Mouse (Mus musculus) liver (tissue): ENCODE measurements around the gene Rcc2.

Experiments
- DNase-seq: peaks from one replicate; pipeline ENCODE4 v3.0.0-alpha.2; 2020; ENCODE audit warnings: mixed read lengths

Gene Rcc2

DNA sequence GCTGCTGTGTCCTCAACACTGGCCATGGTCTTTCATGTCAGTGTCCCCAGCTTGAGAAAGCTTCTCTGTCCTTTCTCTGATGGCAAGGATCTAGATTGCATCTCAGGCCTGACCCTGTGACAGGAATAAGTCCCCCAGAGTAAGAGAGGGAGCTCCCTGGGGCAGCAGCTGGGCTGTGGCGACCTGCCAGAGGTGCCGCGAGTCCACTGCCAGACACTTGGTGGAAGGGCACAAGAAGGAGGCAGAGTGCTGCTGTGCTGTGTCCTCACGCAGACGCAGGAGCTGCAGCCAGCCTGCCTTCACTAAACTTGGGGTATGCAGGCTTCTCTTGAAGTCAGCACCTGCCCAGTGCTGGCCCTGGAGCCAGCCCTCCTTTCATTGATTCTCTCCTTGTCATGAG lies 11.0 kb downstream of the Rcc2 start:
- no peak for DNase-seq

DNA sequence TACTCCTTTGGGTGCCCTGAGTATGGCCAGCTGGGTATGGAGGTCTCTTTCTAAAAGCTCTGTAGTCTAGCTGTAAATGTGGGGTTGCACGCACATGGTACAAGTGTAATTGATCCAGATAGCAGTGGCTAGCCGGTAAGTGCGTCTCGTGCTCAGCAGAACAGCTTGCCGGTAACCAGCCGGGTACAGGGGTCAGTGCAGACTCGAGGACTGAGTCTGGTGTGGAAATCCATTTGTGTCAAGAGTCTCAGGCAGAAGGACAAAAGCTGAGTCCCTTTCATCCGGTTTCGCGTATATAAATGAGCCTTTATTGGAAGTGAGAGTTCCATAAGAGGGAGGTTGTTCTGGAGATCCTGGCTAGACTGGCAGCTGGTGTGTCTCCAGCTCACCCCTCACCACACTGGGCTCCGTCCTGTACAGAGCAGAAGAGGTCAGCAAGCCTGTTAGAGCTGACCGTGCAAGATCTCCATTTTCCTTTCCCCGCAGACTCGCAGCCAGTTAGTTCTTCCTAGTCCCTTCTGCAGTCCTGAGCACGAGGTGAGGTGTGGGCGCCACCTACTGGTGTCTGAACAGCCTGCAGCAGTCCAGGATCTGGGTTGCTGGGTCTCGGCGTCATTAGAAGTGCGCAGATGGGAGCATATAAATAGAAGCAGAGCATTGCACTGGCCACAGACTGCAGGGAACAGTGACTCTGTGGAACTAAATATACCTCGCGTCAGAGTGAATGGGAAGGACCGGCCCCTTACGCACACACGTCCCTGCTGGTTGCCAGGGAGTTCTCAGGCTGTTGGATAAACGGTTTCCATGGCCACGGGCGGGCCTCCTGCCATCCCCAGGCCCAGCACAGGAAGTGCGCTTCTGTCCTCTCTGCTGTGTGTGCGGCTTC lies 13.4 kb downstream of the Rcc2 start:
- peak; percentile 85 for DNase-seq

- no peak for DNase-seq
These were observed 14.2 kb downstream of the Rcc2 start for GRCm38 (mm10) chr4:140714586-140714985.

- DNase-seq, result no peak
These were observed 16.7 kb downstream of the Rcc2 start for GRCm38 (mm10) chr4:140716994-140717393.

GRCm38 (mm10) chr4:140718436-140718835 lies 18.1 kb downstream of the Rcc2 start:
- no peak for DNase-seq

DNA sequence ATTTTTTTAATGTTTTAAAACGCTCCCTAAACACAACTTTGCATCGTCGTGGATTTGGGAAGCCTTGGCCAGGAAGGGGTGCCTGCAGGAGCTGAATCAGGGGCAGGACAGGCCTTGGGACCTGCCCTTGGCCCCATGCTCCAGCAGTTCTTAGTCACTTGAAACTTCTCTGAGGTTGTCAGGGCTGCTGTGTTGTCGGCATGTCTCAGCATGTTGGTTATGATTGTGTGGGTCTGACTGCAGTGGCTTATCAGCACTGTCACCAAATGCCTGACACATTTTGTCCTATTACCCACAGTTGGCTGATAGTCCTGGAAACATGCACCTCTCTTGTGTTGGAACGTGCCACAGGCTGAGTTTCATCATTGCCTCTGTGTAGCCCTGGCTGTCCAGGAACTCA lies 19.8 kb downstream of the Rcc2 start:
- DNase-seq, result no peak

GRCm38 (mm10) chr4:140721968-140722490 lies 21.7 kb downstream of the Rcc2 start:
- no peak for DNase-seq

- DNase-seq, result no peak
These were observed 22.4 kb downstream of the Rcc2 start for GRCm38 (mm10) chr4:140722710-140723109.

- no peak for DNase-seq
These were observed 22.9 kb downstream of the Rcc2 start for GRCm38 (mm10) chr4:140723192-140723591.

DNA sequence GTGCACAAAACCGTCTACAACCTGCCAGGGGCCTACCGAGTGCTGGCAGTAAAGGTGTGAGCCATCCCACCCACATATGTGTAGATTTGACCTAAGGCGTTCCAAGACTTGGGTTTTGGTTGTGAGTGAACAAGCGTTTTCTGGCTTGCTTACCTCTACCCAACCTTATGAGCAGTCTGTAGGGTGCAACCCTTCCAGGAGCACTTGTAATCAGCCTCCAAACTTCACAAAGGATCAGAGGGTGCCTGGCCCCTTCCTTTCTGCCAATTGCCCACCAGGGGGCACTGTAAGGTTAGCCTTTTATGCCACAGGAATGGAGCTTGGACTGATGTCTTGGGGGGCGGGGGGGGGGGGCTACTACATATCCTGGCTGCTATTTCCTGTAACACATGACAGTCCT lies 23.5 kb downstream of the Rcc2 start:
- peak; percentile 46 for DNase-seq

DNA sequence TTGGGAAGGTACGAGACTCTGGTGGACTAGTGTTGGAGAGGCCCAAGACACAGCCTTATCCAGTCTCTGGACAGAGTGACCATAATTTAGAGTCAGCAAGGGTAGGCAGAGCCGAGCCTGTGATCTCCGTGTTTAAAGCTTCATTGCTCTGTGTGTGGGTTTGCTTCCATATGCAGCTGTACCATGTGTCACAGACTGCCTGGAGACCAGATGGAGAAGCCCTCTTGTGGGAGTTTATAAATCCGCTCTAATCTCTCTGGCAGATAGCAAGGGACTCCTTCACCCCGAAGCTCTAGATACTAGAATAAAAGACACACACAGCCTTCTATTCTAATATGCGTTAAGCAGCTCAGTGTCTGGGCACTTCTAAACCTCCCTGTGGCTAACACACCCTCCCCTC lies 24.4 kb downstream of the Rcc2 start:
- DNase-seq, result no peak

DNA sequence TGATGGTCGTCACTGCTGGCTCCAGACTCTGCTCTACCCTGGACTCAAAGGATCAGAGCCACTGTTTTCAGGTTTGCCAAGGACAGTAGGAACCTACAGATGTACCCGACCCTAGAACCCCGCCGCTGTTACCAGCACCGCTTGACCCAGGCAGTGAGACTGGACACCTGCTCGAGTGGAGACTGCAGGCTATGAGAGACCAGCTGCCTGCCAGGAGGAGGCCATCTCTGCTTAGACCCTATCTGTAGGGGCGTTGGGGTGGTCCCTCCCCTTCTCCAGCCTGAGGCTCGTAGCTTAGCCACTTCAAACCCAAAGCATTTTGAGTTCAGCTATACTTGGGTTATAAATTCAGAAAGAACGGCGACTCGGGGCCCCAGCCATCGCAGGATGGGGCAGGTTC lies 26.6 kb downstream of the Rcc2 start:
- DNase-seq, result no peak

GRCm38 (mm10) chr4:140731654-140732053 lies 31.3 kb downstream of the Rcc2 start:
- no peak for DNase-seq

DNA sequence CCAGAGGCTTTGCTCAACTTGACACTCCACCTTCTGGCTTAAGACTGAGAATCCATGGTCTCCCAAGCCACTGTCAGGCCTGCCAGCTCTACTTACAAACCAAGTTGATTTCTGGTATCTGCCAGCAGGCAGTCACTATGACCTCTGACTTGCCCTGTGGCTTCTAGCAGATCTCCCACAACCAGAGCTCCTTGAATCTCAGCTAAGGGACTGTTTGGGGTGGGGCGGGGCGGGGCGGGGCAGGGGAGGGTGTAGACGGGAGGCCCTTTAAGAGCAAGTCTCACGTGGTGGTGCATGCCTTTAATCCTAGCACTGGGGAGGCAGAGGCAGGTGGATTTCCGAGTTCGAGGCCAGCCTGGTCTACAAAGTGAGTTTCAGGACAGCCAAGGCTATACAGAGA lies 32.5 kb downstream of the Rcc2 start:
- no peak for DNase-seq

- no peak for DNase-seq
These were observed 40.3 kb downstream of the Rcc2 start for GRCm38 (mm10) chr4:140740655-140741054.

GRCm38 (mm10) chr4:140741401-140741800 lies 41.1 kb downstream of the Rcc2 start:
- no peak for DNase-seq

DNA sequence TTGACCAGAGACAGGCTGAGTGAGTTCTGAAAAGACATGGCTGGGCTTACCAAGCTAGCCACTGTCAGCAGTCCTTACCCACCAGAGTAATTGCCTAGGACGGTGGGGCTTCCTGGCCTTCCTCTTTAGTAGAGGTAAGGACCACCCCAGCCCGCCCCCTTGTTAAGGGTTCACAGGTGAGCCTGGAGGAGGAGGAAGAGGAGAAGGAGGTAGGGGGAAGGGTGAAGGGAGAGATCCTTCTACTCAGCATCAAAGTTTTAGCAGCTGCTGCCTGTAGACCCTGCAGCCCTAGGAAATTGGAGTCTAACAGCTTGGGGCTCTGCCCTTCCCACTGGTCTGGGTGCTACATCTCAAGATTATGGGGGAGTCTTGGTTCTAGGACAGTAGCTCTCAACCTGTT lies 42.2 kb downstream of the Rcc2 start, which contains the start of gene Padi6:
Gene Padi6, minus strand, starts transcription at position 101 of the 400 bp plus-strand sequence.
- DNase-seq, result no peak

DNA sequence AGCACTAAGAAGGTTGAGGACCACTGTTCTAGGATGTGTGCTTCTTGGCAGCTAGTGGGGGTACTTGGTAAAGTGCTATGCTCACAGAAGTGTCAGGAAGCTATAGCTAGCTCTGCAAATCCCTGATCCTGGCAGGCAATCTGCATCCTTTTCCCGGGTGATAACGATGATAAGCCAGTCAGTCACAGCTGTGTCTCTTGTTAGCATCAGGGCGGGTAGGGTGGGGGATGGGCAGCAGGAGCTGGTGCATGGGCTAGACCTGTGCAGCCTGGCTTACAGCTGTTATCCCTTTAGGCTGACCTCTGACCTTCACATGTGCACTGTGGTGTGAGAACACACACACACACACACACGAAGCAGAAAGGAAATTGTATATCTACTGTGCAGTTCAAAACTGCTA lies 42.7 kb downstream of the Rcc2 start:
- no peak for DNase-seq

DNA sequence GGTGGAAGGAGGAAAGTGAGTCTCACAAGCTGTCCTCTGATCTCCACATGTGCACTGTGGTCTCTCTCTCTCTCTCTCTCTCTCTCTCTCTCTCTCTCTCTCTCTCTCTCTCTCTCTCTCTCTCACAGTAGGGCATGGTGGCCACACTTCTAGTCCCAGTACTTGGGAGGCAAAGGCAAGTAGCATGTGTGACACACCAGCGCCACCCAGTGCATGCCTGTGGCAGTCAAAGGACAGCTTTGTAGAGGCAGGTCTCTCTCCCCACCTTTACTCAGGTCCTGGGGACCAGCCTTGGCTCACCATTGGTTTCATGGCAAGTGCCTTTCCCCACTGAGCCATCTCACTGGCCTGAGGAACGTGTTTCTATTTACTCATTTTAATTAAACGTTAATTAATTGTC lies 44.3 kb downstream of the Rcc2 start:
- DNase-seq, result peak; percentile 67

DNA sequence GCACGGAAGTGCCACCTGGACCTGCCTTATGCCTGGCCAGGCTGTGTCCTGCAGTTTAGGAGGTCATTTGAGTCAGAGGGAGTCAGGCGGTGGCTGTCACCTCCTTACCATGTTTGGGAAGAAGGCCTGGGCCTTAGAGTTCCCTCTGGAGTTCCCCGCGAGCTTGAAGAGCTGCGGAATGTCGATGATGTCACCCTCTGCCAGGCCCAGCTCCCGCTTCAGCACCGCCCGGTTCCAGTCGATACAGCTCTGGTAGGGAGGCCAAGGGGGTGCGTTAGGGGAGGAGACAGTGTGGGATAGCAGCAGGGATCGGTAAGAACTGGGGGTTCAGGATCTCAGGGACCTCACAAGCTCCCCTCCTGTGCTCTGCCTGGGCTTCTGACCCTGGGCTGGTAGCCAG lies 47.6 kb downstream of the Rcc2 start:
- no peak for DNase-seq

DNA sequence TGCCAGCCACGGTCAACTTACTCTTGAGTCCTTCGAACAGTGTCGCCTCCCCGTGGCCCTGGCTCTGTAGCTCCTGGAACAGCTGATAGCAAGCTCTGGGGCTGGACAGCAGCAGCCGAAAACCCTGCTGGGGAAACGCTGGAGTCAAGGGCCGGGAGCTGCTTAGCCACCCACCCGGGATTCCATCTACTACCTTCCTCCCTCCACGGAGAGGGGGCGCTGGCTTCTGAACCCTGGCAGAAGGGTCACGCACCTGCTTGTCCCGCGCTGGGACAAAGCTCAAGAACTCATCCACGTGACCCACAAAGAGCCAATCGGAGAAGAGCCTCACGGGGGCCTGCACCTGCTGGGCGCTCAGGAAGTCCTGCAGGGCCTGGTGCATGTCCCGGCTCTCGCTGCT lies 50.0 kb downstream of the Rcc2 start:
- DNase-seq, result peak; percentile 19

- DNase-seq, result no peak
These were observed 53.0 kb downstream of the Rcc2 start for GRCm38 (mm10) chr4:140753366-140753765.

- no peak for DNase-seq
These were observed 55.5 kb downstream of the Rcc2 start for GRCm38 (mm10) chr4:140755811-140756210.

GRCm38 (mm10) chr4:140761601-140762000 lies 61.3 kb downstream of the Rcc2 start:
- DNase-seq, result no peak

- peak; percentile 74 for DNase-seq
These were observed 62.8 kb downstream of the Rcc2 start for GRCm38 (mm10) chr4:140763158-140763557.
